Mouse (Mus musculus) hindbrain, embryonic 15.5 days (tissue): ENCODE data around the gene Fgfr2. TPM values are rescaled to one million over a fixed set of nuclear protein-coding genes. Genes with fewer than 3 reads are reported as not detected.

Source experiments
- ATAC-seq: fragments of 200-750 bp; cut with Nextera tagmentation; 2 replicates; pipeline ENCODE4 v1.8.0; 2017; ENCODE audit warnings: low read depth, moderate number of reproducible peaks, moderate TSS enrichment; ENCODE audit not compliant: low FRiP score
- H3K27ac ChIP-seq: fragments of 300-500 bp; sonication (generic); replicated peaks from 2 replicates; pipeline ENCODE4 v1.5.1; 2015; ENCODE audit warnings: mild to moderate bottlenecking, inconsistent platforms
- H3K27me3 ChIP-seq: fragments of 300-500 bp; sonication (generic); 2 replicates; pipeline ENCODE4 v1.6.1; 2015; ENCODE audit warnings: control low read depth, inconsistent platforms
- H3K36me3 ChIP-seq: fragments of 300-500 bp; sonication (generic); 2 replicates; pipeline ENCODE4 v1.6.1; 2015; ENCODE audit warnings: control low read depth, inconsistent platforms
- H3K4me1 ChIP-seq: fragments of 300-500 bp; sonication (generic); replicated peaks from 2 replicates; pipeline ENCODE4 v1.6.1; 2015; ENCODE audit warnings: control low read depth, inconsistent platforms
- H3K4me2 ChIP-seq: fragments of 300-500 bp; sonication (generic); 2 replicates; pipeline ENCODE4 v1.6.1; 2015; ENCODE audit warnings: moderate library complexity, mild to moderate bottlenecking, inconsistent platforms
- H3K4me3 ChIP-seq: fragments of 300-500 bp; sonication (generic); 2 replicates; pipeline ENCODE4 v1.5.1; 2015; ENCODE audit warnings: mild to moderate bottlenecking, inconsistent platforms
- H3K9ac ChIP-seq: fragments of 300-500 bp; sonication (generic); 2 replicates; pipeline ENCODE4 v1.6.1; 2015; ENCODE audit warnings: inconsistent platforms
- H3K9me3 ChIP-seq: fragments of 300-500 bp; sonication (generic); 2 replicates; pipeline ENCODE4 v1.6.1; 2016; ENCODE audit warnings: control low read depth, inconsistent platforms
- WGBS: fragments of 180-500 bp; shearing (Covaris S2); methylation state at CpG from one replicate; pipeline ENCODE4 v1.1.7; 2015; 5-methylcytosine and 5-hydroxymethylcytosine counted together
- polyA plus RNA-seq: library from polyadenylated mRNA; unstranded; fragments of >200 nt; fragmentation: Nextera tagmentation; extraction: Ambion mirVana; gene quantifications from 2 replicates; pipeline ENCODE4 v1.2.1, GENCODE M21; 2015

Fgfr2 gene
- polyA plus RNA-seq, 1 experiment from 2014 or later = 28.5 TPM

GRCm38 (mm10) chr7:130379886-130380285 is 2743.3 kb downstream of the Fgfr2 start:
- Histone ChIP-seq H3K4me1 (peaks cover 13% of the 10 kb centered on the region), H3K9ac (no peak overlapping the region), H3K36me3 (no peaks in the 10 kb centered on the region), H3K27ac (no peak overlapping the region), H3K4me2 (no peak overlapping the region), H3K9me3 (no peaks in the 10 kb centered on the region), H3K27me3 (no peaks in the 10 kb centered on the region), H3K4me3 (no peak overlapping the region)
- ATAC-seq = no peak
- 89% methylated on average over 5 of the region's 5 CpGs for WGBS

DNA sequence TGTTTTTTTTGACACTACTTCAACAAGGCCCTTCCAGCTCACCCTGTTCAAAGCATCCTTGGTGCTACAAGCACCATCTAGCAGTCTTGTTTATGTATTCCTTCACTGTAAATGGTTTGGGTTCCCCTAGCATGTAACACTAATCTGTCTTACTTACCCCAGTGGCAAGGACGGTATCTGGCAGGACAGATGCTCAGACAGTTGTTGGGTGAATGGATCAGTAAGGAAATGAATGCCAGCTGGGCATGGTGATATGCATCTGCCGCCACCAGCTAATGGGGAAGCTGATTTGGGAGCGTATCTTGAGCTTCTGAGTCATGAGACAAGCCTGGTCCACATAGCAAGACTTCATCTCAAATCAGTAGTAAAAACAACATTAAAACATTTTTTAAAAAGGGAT is 2744.8 kb downstream of the Fgfr2 start:
- Histone ChIP-seq H3K4me2 (no peak overlapping the region), H3K4me1 (peaks cover 13% of the 10 kb centered on the region), H3K27ac (no peak overlapping the region), H3K4me3 (no peak overlapping the region), H3K36me3 (no peaks in the 10 kb centered on the region), H3K9ac (no peak overlapping the region), H3K27me3 (no peaks in the 10 kb centered on the region), H3K9me3 (no peaks in the 10 kb centered on the region)
- 88% methylated on average over 3 of the region's 3 CpGs for WGBS
- no peak for ATAC-seq

- ATAC-seq = no peak
- peaks cover 8% of the 10 kb centered on the region for H3K4me1 ChIP-seq
- no peaks in the 10 kb centered on the region for H3K36me3 ChIP-seq
- WGBS = 84% methylated on average over 9 of the region's 9 CpGs
- no peaks in the 10 kb centered on the region for H3K27me3 ChIP-seq
- no peak overlapping the region for H3K4me2 ChIP-seq
- H3K9me3 ChIP-seq = no peaks in the 10 kb centered on the region
- H3K9ac ChIP-seq = no peak overlapping the region
- no peak overlapping the region for H3K27ac ChIP-seq
- H3K4me3 ChIP-seq = no peak overlapping the region
Observed at GRCm38 (mm10) chr7:130374311-130374710, 2748.8 kb downstream of the Fgfr2 start.

DNA sequence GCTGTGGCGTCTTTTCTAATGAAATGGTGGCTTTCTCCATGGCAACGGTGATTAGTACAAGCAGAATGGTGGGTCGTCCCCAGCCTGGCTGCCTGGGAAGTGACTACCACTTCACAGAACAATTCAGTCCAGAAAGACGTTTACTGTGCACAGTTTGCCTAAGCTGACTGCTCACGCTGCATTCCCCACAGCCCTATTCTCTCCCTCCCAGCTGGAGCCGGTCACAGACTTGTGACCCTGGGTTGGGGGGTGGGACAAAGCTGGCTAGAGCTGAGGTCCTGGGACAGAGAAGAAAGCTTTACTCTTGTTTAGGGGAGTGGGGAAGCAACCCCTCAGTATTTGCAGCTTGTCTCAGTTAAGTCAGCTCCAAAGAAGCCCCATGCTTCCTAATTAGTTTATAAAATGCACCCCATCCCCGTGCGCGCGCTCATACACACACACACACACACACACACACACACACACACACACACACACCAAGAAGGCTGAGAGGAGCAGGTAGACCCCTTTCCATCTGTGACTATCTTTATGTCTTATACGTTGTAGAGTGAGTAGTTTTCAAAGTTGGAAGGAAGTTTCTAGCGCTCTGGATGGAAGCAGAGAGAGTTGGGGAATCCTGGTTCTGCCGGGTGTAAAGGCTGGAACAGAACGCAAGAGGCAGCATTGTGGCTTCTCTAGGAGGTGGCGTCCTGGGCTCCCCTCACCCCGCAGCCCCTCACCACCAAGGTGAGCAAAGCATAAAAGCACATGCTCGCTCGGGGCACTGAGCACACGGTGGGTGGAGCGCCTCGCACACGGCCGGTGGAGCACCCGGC is 2754.1 kb downstream of the Fgfr2 start:
- 14% methylated on average over 24 of the region's 24 CpGs for WGBS
- peaks cover 31% of the 10 kb centered on the region for H3K4me1 ChIP-seq
- H3K36me3 ChIP-seq = no peaks in the 10 kb centered on the region
- ATAC-seq = peak; percentile 73
- no peak overlapping the region for H3K4me3 ChIP-seq
- H3K9ac ChIP-seq = no peak overlapping the region; the same call in 1 of the 2 replicates
- H3K27ac ChIP-seq = peak overlapping the region; percentile 61
- H3K4me2 ChIP-seq = peak overlapping the region; percentile 46
- H3K9me3 ChIP-seq = no peaks in the 10 kb centered on the region
- no peaks in the 10 kb centered on the region for H3K27me3 ChIP-seq

DNA sequence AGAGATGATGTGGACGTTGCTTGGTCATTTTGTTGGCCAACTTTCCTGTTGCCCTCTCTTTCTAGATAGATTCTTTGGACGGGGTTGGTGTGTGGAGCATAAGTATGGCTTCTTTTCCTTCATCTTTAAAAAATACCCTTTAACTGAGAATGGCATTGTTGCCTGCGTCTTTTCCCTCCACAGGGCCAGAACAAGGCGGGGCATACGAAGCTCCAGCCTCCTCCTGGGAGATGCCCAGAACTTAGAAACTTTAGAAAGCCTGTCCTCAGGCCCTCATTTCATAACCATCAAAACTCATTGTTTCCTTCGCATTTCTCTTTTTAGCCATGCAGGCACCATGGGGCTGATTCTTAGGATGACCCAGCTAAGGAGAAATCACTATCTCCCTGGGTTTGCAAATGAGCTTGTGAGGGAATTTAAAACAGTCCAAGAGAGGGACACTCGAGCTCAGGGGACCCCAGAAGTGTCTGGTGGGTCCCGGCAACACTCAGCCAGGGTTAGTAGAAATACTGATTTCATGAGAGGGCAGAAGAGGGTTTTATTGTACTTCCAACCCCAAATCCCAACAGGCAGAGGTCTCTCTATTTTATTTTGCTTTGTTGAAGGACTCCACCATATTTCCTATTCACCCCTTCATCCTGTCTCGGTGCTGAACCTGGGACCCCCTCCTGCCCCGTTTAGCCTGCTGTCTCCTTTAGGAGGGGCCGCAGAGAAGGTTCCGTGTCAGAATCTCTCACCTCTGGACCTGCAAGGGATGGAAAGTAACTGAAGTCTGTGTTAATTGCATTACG is 2754.9 kb downstream of the Fgfr2 start:
- Histone ChIP-seq H3K27me3 (no peaks in the 10 kb centered on the region), H3K4me1 (peaks cover 31% of the 10 kb centered on the region), H3K4me3 (no peak overlapping the region), H3K27ac (peak overlapping the region; percentile 61), H3K9ac (no peak overlapping the region; the same call in 1 of the 2 replicates), H3K9me3 (no peaks in the 10 kb centered on the region), H3K36me3 (no peaks in the 10 kb centered on the region), H3K4me2 (peak overlapping the region; percentile 46)
- WGBS = 12% methylated on average over 13 of the region's 13 CpGs
- ATAC-seq = peak; percentile 5; the same call in 1 of the 2 replicates

DNA sequence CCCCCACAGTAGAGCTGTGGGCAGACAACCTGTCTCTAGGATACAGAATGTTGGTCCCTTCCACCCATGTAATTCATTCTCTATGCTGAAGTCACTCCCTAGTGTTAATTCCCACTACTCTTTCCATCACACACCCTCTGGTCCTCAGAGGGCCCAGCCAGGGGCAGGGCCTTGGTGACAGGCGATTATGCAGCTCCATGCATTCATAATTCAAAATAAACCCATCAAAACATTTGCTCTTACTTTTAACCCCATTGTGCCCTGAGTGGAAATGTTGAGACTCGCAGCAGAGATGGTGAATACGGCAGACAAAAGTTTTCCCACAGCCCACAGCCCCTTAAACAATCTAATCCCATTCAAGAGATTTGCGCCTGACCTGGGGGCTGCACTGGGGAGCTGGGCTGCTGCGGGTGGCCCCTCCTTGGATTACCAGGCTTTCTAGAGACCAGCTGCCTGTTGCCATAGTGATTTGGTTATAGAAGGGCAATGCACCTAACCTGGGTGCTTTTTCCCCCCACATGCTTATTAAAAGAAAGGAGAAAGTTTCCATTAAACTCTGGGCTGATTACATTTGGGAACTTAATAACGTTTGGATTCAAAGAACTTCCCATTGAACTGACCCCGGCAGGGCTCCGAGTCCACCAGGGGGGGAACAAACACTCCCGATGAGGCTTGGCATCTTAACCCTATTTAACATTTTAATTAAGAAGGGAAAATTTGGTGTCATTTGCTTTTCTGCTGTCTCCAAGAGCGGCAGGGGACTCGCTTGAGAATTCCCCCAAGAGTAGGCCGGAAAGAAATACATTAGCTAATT is 2755.7 kb downstream of the Fgfr2 start:
- Histone ChIP-seq H3K27ac (peak overlapping the region; percentile 61), H3K4me1 (peaks cover 31% of the 10 kb centered on the region), H3K4me3 (no peak overlapping the region), H3K36me3 (no peaks in the 10 kb centered on the region), H3K27me3 (no peaks in the 10 kb centered on the region), H3K9ac (no peak overlapping the region), H3K9me3 (no peaks in the 10 kb centered on the region), H3K4me2 (no peak overlapping the region)
- WGBS = 9% methylated on average over 12 of the region's 12 CpGs
- ATAC-seq = peak; percentile 78

- Histone ChIP-seq H3K4me1 (peaks cover 31% of the 10 kb centered on the region), H3K9ac (no peak overlapping the region), H3K4me3 (no peak overlapping the region), H3K27me3 (no peaks in the 10 kb centered on the region), H3K9me3 (no peaks in the 10 kb centered on the region), H3K4me2 (no peak overlapping the region), H3K27ac (no peak overlapping the region), H3K36me3 (no peaks in the 10 kb centered on the region)
- ATAC-seq = no peak
- WGBS = 97% methylated on average over 10 of the region's 10 CpGs
Observed at GRCm38 (mm10) chr7:130365711-130366110, 2757.4 kb downstream of the Fgfr2 start.

DNA sequence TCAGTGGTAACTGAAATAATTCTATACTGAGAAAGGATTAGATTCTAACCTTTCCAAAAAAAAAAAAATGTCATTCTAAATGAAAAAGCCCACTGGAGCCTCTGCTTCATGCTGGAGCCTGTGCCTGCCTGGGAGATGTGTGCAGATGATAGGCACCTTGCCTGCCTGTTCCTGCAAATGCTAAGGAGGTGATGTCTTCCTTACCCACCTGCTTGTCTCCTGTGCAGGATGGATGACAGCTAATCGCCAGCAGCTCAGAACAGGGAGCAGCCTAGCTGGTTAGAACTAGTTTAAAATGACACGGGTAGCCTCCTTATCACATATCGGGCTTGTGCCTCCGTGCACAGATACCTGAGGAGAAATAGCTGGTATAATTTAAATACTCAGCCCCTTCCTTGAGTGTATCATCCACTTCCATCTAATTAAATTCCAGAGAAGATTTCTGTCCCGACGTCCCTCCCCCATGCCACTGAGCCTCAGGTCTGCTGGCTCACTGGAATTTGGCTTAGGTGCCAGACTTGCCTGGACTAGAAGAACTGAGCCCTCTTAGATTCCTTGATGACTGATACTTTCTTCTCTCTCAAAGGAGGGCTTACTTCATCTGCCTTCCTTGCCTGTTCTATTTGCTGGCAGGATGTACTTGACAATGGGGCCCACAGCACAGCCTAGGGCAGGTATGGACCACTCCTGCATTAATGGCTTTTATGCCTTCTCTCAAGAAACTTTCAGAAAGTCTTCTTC is 2782.6 kb downstream of the Fgfr2 start:
- no peak for ATAC-seq
- Histone ChIP-seq H3K9ac (0 out of 2 replicates have a peak overlapping the region, but pooled peaks have one; percentile 16), H3K27me3 (no peaks in the 10 kb centered on the region), H3K36me3 (no peaks in the 10 kb centered on the region), H3K4me1 (no peaks in the 10 kb centered on the region; the same call in 1 of the 2 replicates), H3K27ac (no peak overlapping the region), H3K9me3 (no peaks in the 10 kb centered on the region), H3K4me3 (no peak overlapping the region), H3K4me2 (no peak overlapping the region)
- WGBS = 72% methylated on average over 6 of the region's 6 CpGs

DNA sequence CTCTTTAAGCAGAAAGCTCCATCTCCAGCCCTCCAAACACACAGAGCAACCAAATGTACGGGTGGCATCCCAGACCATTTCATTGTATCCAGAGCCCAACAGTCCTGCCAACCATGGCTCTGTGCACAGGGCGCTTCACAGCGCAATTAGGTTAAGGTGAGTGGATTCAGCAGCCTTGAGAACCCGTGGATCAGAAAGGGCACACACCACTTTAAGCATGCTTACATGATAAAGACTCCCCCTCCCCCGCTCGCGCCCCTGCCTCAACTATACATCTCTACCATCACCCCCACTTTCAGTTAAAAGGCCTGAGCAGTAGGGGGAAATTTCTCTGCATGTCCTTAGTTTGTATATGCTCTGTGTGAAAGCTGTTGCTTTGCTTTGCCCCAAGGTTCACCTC is 2785.5 kb downstream of the Fgfr2 start:
- H3K27ac ChIP-seq = no peak overlapping the region
- no peak for ATAC-seq
- no peaks in the 10 kb centered on the region for H3K9me3 ChIP-seq
- H3K36me3 ChIP-seq = no peaks in the 10 kb centered on the region
- H3K4me3 ChIP-seq = no peak overlapping the region
- H3K27me3 ChIP-seq = no peaks in the 10 kb centered on the region
- 90% methylated on average over 7 of the region's 7 CpGs for WGBS
- no peak overlapping the region for H3K9ac ChIP-seq
- no peaks in the 10 kb centered on the region; the same call in 1 of the 2 replicates for H3K4me1 ChIP-seq
- no peak overlapping the region for H3K4me2 ChIP-seq

GRCm38 (mm10) chr7:130335440-130336051 is 2787.6 kb downstream of the Fgfr2 start:
- H3K4me2 ChIP-seq = no peak overlapping the region
- H3K4me3 ChIP-seq = no peak overlapping the region
- H3K9me3 ChIP-seq = no peaks in the 10 kb centered on the region
- 26% methylated on average over 4 of the region's 4 CpGs for WGBS
- no peaks in the 10 kb centered on the region for H3K36me3 ChIP-seq
- ATAC-seq = no peak
- H3K27ac ChIP-seq = no peak overlapping the region
- no peaks in the 10 kb centered on the region for H3K4me1 ChIP-seq
- no peak overlapping the region for H3K9ac ChIP-seq
- no peaks in the 10 kb centered on the region for H3K27me3 ChIP-seq
